Mouse (Mus musculus): ENCODE measurements around the gene Usp21. TPM values are rescaled to one million over a fixed set of nuclear protein-coding genes. Genes with fewer than 3 reads are reported as not detected.

Gene Usp21
- polyA plus RNA-seq, 1 experiment, result 21.0 TPM

DNA sequence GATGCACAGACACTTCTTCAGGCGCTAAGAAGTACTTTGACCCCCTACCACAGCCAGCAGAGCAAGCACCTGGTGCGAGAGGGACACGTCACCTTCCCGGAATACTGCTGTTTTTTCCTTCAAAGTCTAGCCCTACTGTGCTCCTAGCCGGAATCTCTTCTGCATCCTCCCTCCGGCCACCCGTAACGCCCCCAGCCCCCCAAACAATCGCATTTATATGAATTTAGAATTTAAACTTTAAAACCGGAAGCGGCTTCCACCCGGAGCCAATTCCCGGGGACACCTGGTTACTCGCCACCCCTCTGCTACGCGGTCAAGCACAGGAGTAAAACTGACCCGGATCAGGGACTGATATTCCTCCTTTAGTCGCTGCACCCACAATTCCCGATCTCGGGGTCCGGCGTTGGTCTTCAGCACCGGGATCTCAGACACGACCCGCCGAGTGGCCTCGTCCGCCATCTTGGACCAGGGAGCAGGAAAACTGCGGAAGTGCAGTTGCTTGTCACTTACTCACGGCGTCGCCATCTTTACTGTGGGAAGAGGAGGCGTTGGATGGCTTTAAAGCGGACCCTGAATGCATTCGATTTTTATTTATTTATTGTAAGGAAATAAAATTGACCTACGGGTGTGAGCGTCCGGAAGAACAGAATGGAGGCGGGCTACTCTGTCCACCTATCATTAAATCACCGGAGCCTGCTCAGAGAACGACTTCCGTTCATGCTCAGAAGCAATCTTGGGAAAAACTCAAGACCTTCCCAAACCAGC is 6.7 kb upstream of the Usp21 start, which contains the start of gene Ufc1:
Ufc1 (minus strand) TSS at position 727 of the 765 bp plus-strand sequence.
- peak within 1 kb of the TSS; percentile 94 for H3K4me2 ChIP-seq (ENCODE audit: low read depth)
- TF ChIP-seq E2F4 (IDR thresholded peaks at IDR 0.05; ENCODE audit: insufficient read depth) (no peak), MYOG (IDR thresholded peaks at IDR 0.05; ENCODE audit: control insufficient read depth in 1 of 3, insufficient read depth in 1 of 3, insufficient read length in 2 of 3, low read depth in 2 of 3) (no peak), USF1 (IDR thresholded peaks at IDR 0.05; ENCODE audit: low read depth) (no peak), REST (IDR thresholded peaks at IDR 0.05; ENCODE audit: insufficient read depth, insufficient read length) (no peak), MYOD1 (IDR thresholded peaks at IDR 0.05; ENCODE audit: control insufficient read depth in 1 of 3, insufficient read length in 2 of 3, low read depth in 2 of 3) (peak in 1 of 3 experiments; percentile 25), SRF (IDR thresholded peaks at IDR 0.05; ENCODE audit: control insufficient read depth, insufficient read length, low read depth) (no peak), TCF3 (IDR thresholded peaks at IDR 0.05; ENCODE audit: insufficient read length, low read depth) (no peak), POLR2A (IDR thresholded peaks at IDR 0.05; ENCODE audit: insufficient read length, low read depth) (peak; percentile 60), POLR2AphosphoS2 (IDR thresholded peaks at IDR 0.05; ENCODE audit: insufficient read length, low read depth) (peak; percentile 51), MAX (IDR thresholded peaks at IDR 0.05; ENCODE audit: low read depth) (no peak), CEBPB (IDR thresholded peaks at IDR 0.05; ENCODE audit: insufficient read depth, poor library complexity, severe bottlenecking) (no peak), TCF12 (IDR thresholded peaks at IDR 0.05; ENCODE audit: insufficient read depth, poor library complexity, severe bottlenecking) (no peak)

DNA sequence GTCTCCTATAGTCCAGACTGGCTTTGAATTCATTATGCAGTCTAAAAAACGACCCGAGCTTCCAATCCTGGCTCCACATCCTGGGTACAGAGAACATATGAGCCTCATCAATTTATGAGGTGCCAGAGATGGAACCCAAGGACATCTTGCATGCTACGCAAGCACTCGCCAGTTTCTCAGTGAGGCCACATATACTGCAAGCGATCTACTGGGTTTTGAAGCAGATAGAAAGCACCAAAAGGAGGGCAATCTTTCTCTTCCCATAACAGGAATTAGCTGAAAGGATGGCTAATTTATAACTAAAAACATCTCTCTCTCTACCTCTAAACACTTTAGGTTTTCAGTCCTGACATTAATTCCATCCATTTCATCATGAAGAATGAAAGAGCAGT is 6.1 kb upstream of the Usp21 start:
- Histone ChIP-seq H3K4me2 (ENCODE audit: low read depth) (peak overlapping the region; percentile 94), H3K4me3 (peak overlapping the region; percentile 88), H3K79me2 (ENCODE audit: control insufficient read depth, insufficient read depth) (peaks cover 35% of the 10 kb centered on the region), H3ac (ENCODE audit: control insufficient read depth, insufficient read length) (peak overlapping the region; percentile 66), H3K36me3 (ENCODE audit: control insufficient read depth, insufficient read depth) (peaks cover 3% of the 10 kb centered on the region), H3K27me3 (ENCODE audit: control insufficient read depth, insufficient read depth, insufficient read length) (no peaks in the 10 kb centered on the region)
- TF ChIP-seq REST (IDR thresholded peaks at IDR 0.05; ENCODE audit: insufficient read depth, insufficient read length) (no peak), MYOG (IDR thresholded peaks at IDR 0.05; ENCODE audit: control insufficient read depth in 1 of 3, insufficient read depth in 1 of 3, insufficient read length in 2 of 3, low read depth in 2 of 3) (no peak), POLR2A (IDR thresholded peaks at IDR 0.05; ENCODE audit: insufficient read length, low read depth) (no peak), POLR2AphosphoS2 (IDR thresholded peaks at IDR 0.05; ENCODE audit: insufficient read length, low read depth) (no peak), SRF (IDR thresholded peaks at IDR 0.05; ENCODE audit: control insufficient read depth, insufficient read length, low read depth) (no peak), USF1 (IDR thresholded peaks at IDR 0.05; ENCODE audit: low read depth) (no peak), CEBPB (IDR thresholded peaks at IDR 0.05; ENCODE audit: insufficient read depth, poor library complexity, severe bottlenecking) (no peak), MYOD1 (IDR thresholded peaks at IDR 0.05; ENCODE audit: control insufficient read depth in 1 of 3, insufficient read length in 2 of 3, low read depth in 2 of 3) (no peak), TCF12 (IDR thresholded peaks at IDR 0.05; ENCODE audit: insufficient read depth, poor library complexity, severe bottlenecking) (no peak), MAX (IDR thresholded peaks at IDR 0.05; ENCODE audit: low read depth) (no peak), E2F4 (IDR thresholded peaks at IDR 0.05; ENCODE audit: insufficient read depth) (no peak), TCF3 (IDR thresholded peaks at IDR 0.05; ENCODE audit: insufficient read length, low read depth) (no peak)

More for the DNA sequence above, 6.7 kb upstream of the Usp21 start, which contains the start of gene Ufc1:
- peak within 1 kb of the TSS; percentile 66 for H3ac ChIP-seq (ENCODE audit: control insufficient read depth, insufficient read length)
- peaks cover 3% of the 10 kb centered on the region for H3K36me3 ChIP-seq (ENCODE audit: control insufficient read depth, insufficient read depth)
- H3K4me3 ChIP-seq, result peak within 1 kb of the TSS; percentile 88
- H3K79me2 ChIP-seq (ENCODE audit: control insufficient read depth, insufficient read depth), result peaks cover 35% of the 10 kb centered on the region
- no peaks in the 10 kb centered on the region for H3K27me3 ChIP-seq (ENCODE audit: control insufficient read depth, insufficient read depth, insufficient read length)

DNA sequence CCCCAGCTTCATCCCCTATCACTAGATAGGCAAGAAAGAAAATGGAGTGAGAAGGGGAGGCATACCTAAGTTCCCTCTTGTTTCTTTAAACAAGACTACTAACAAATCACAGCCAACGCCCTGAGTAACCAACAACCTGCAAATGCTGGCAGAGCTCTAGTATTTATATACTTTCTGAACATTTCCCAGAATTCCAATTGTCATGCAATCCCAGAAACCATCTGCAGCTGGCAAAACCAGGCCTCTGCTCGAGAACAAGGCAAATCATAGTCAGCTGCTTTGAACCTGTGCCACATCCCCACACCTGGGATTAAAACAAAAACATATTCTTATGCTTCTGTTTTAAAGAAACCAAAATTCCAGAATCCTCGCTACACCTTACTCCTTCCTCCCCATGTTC is 5.6 kb upstream of the Usp21 start:
- no peak overlapping the region for H3ac ChIP-seq (ENCODE audit: control insufficient read depth, insufficient read length)

DNA sequence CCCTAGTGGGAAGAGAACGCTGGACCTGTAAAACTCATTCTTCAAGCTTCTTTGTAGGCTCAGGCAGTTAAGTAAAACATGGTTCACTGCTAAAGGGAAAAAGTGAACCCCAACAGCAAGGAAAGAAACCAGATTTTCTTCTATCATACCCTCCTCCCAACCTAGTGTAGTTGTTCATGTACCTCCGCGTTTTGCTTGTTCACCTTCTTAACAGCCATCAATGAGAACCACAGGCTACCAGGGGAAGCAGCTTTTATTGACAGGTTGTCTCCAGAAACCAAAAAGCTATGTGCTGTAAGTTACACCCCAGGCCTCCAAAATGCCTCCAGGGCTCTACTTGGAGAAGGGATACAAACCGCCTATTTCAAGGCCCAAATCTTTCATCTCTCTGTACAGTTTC is 537 bp upstream of the Usp21 start:
- Histone ChIP-seq H3K27me3 (ENCODE audit: control insufficient read depth, insufficient read depth, insufficient read length) (no peaks in the 10 kb centered on the region), H3K4me2 (ENCODE audit: low read depth) (peak overlapping the region; percentile 57), H3ac (ENCODE audit: control insufficient read depth, insufficient read length) (peak overlapping the region; percentile 27), H3K36me3 (ENCODE audit: control insufficient read depth, insufficient read depth) (peaks cover 6% of the 10 kb centered on the region), H3K79me2 (ENCODE audit: control insufficient read depth, insufficient read depth) (peaks cover 35% of the 10 kb centered on the region), H3K4me3 (peak overlapping the region; percentile 52)
- TF ChIP-seq REST (IDR thresholded peaks at IDR 0.05; ENCODE audit: insufficient read depth, insufficient read length) (no peak), POLR2A (IDR thresholded peaks at IDR 0.05; ENCODE audit: insufficient read length, low read depth) (no peak), TCF3 (IDR thresholded peaks at IDR 0.05; ENCODE audit: insufficient read length, low read depth) (no peak), TCF12 (IDR thresholded peaks at IDR 0.05; ENCODE audit: insufficient read depth, poor library complexity, severe bottlenecking) (no peak), CEBPB (IDR thresholded peaks at IDR 0.05; ENCODE audit: insufficient read depth, poor library complexity, severe bottlenecking) (no peak), POLR2AphosphoS2 (IDR thresholded peaks at IDR 0.05; ENCODE audit: insufficient read length, low read depth) (no peak), E2F4 (IDR thresholded peaks at IDR 0.05; ENCODE audit: insufficient read depth) (no peak), MYOD1 (IDR thresholded peaks at IDR 0.05; ENCODE audit: control insufficient read depth in 1 of 3, insufficient read length in 2 of 3, low read depth in 2 of 3) (no peak), MYOG (IDR thresholded peaks at IDR 0.05; ENCODE audit: control insufficient read depth in 1 of 3, insufficient read depth in 1 of 3, insufficient read length in 2 of 3, low read depth in 2 of 3) (no peak), SRF (IDR thresholded peaks at IDR 0.05; ENCODE audit: control insufficient read depth, insufficient read length, low read depth) (no peak), USF1 (IDR thresholded peaks at IDR 0.05; ENCODE audit: low read depth) (no peak), MAX (IDR thresholded peaks at IDR 0.05; ENCODE audit: low read depth) (no peak)

More for the DNA sequence above, 5.6 kb upstream of the Usp21 start:
- Histone ChIP-seq H3K27me3 (ENCODE audit: control insufficient read depth, insufficient read depth, insufficient read length) (no peaks in the 10 kb centered on the region), H3K36me3 (ENCODE audit: control insufficient read depth, insufficient read depth) (peaks cover 3% of the 10 kb centered on the region), H3K79me2 (ENCODE audit: control insufficient read depth, insufficient read depth) (peaks cover 35% of the 10 kb centered on the region), H3K4me2 (ENCODE audit: low read depth) (peak overlapping the region; percentile 94), H3K4me3 (peak overlapping the region; percentile 88)
- TF ChIP-seq REST (IDR thresholded peaks at IDR 0.05; ENCODE audit: insufficient read depth, insufficient read length), result no peak

Measured in myocyte (in vitro differentiated cells).